Mouse (Mus musculus) embryonic facial prominence, embryonic 14.5 days (tissue): Measurements from ENCODE around the gene Ampd3. TPM values are rescaled to one million over a fixed set of nuclear protein-coding genes. Genes with fewer than 3 reads are reported as not detected.

ENCODE experiments used
- ATAC-seq: fragments of 200-750 bp; cut with Nextera tagmentation; 2 replicates; pipeline ENCODE4 v1.8.0; 2017; ENCODE audit warnings: low read depth, moderate number of reproducible peaks, moderate TSS enrichment
- DNase-seq: peaks from one replicate; pipeline ENCODE4 v3.0.0-alpha.2; 2015; ENCODE audit warnings: low spot score
- H3K27ac ChIP-seq: fragments of 300-500 bp; sonication (generic); replicated peaks from 2 replicates; pipeline ENCODE4 v1.5.1; 2014; ENCODE audit warnings: low read depth, mild to moderate bottlenecking, low read length, moderate library complexity
- H3K27me3 ChIP-seq: fragments of 300-500 bp; sonication (generic); replicated peaks from 2 replicates; pipeline ENCODE4 v1.6.1; 2014; ENCODE audit warnings: low read length; ENCODE audit not compliant: control insufficient read depth, insufficient read depth
- H3K36me3 ChIP-seq: fragments of 300-500 bp; sonication (generic); 2 replicates; pipeline ENCODE4 v1.6.1; 2014; ENCODE audit warnings: low read length, mixed read lengths; ENCODE audit not compliant: control insufficient read depth, insufficient read depth
- H3K4me1 ChIP-seq: fragments of 300-500 bp; sonication (generic); 2 replicates; pipeline ENCODE4 v1.6.1; 2014; ENCODE audit warnings: antibody characterized with exemption, low read length; ENCODE audit not compliant: control insufficient read depth, insufficient read depth
- H3K4me2 ChIP-seq: fragments of 300-500 bp; sonication (generic); 2 replicates; pipeline ENCODE4 v1.6.1; 2014; ENCODE audit warnings: low read depth, mild to moderate bottlenecking, low read length, moderate library complexity, mixed read lengths
- H3K4me3 ChIP-seq: fragments of 300-500 bp; sonication (generic); 2 replicates; pipeline ENCODE4 v1.5.1; 2014; ENCODE audit warnings: low read depth, mild to moderate bottlenecking, low read length
- H3K9ac ChIP-seq: fragments of 300-500 bp; sonication (generic); 2 replicates; pipeline ENCODE4 v1.6.1; 2014; ENCODE audit warnings: low read depth, mild to moderate bottlenecking, low read length, moderate library complexity, mixed read lengths
- H3K9me3 ChIP-seq: fragments of 300-500 bp; sonication (generic); 2 replicates; pipeline ENCODE4 v1.6.1; 2016; ENCODE audit warnings: low read length; ENCODE audit not compliant: control insufficient read depth
- WGBS: fragments of 180-500 bp; shearing (Covaris S2); extraction: QIAGEN DNeasy Blood & Tissue Kit; methylation state at CpG from one replicate; pipeline ENCODE4 v1.1.7; 2014; 5-methylcytosine and 5-hydroxymethylcytosine counted together
- polyA plus RNA-seq: library from polyadenylated mRNA; unstranded; fragments of >200 nt; fragmentation: Nextera tagmentation; extraction: Ambion mirVana; gene quantifications from 2 replicates; pipeline ENCODE4 v1.2.1, GENCODE M21; 2014

Ampd3 gene
- polyA plus RNA-seq, 1 experiment from 2014 or later, result 7.8 TPM

DNA sequence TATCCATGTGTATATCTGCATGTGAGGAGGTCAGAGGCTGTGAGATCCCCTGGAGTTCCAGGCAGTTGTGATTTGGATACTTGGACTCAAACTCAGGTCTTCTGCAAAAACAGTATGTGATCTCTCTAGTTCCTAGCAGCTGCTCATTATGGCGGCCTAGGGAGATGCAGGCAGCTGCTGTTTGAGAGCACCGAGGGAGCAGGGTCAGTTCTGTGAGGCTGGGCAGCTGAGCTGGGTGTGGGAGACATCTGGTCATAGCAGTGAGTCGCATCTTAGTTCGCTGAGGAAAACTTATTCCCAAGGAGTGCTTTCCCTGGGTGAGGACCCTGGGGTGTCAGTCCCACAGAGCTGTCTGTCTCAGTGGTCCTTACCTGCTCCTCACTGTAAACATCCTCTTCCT, 26.7 kb downstream of the Ampd3 start:
- WGBS, result 67% methylated on average over 4 of the region's 4 CpGs
- H3K9me3 ChIP-seq, result no peaks in the 10 kb centered on the region
- no peak overlapping the region for H3K9ac ChIP-seq
- H3K4me3 ChIP-seq, result no peak overlapping the region
- no peaks in the 10 kb centered on the region for H3K4me1 ChIP-seq
- no peak for ATAC-seq
- no peaks in the 10 kb centered on the region for H3K36me3 ChIP-seq
- H3K4me2 ChIP-seq, result no peak overlapping the region
- no peaks in the 10 kb centered on the region for H3K27me3 ChIP-seq
- H3K27ac ChIP-seq, result no peak overlapping the region
- no peak for DNase-seq

DNA sequence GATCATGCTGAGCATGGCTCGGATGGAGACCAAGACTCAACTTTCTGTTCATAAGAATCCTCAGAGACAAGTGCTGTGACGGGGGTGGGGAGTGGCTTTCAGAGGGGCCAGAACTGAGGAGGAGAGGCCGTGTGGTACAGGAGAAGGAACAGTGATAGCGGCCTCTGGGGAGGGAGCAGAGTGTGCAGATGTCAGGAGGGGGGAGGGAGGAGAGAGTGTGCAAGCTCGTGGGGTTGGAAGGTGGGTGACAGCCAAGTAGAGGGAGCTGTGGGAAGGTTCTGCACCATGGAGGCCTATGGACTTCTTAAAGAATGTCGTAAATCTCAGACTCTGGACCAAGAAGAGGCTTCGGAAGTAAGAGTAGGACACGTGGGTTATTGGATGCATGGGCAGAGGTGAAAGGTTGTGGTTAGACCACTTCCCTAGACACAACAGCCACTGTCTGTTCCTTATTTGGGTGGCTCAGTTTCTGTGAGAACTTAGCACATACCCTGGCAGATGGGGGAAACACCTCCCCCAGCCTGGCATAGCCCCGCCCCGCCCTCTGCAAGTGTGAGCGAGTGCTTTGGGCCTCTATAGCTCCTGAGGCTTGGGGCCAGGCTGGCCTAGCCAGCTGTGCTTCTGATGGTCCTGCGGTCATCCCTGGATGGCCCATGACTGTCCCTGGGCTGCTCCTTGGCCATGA, 28.5 kb downstream of the Ampd3 start:
- no peaks in the 10 kb centered on the region for H3K4me1 ChIP-seq
- H3K27ac ChIP-seq, result no peak overlapping the region
- no peak overlapping the region for H3K4me3 ChIP-seq
- no peaks in the 10 kb centered on the region for H3K27me3 ChIP-seq
- no peak overlapping the region for H3K4me2 ChIP-seq
- no peaks in the 10 kb centered on the region for H3K36me3 ChIP-seq
- no peak overlapping the region for H3K9ac ChIP-seq
- no peak for DNase-seq
- 0 out of 2 replicates have a peak, but pooled peaks have one; percentile 17 for ATAC-seq
- 66% methylated on average over 12 of the region's 12 CpGs for WGBS
- no peaks in the 10 kb centered on the region for H3K9me3 ChIP-seq

- Histone ChIP-seq H3K27ac (no peak overlapping the region), H3K9me3 (no peaks in the 10 kb centered on the region), H3K4me3 (no peak overlapping the region), H3K9ac (no peak overlapping the region), H3K4me2 (no peak overlapping the region), H3K36me3 (no peaks in the 10 kb centered on the region), H3K27me3 (no peaks in the 10 kb centered on the region), H3K4me1 (no peaks in the 10 kb centered on the region)
- ATAC-seq (no peak), DNase-seq (no peak)
- 72% methylated on average over 11 of the region's 11 CpGs for WGBS
Measured at GRCm38 (mm10) chr7:110797722-110798409, 29.9 kb downstream of the Ampd3 start.

GRCm38 (mm10) chr7:110801028-110801427, 33.0 kb downstream of the Ampd3 start:
- Histone ChIP-seq H3K4me3 (no peak overlapping the region), H3K9ac (no peak overlapping the region), H3K9me3 (no peaks in the 10 kb centered on the region), H3K4me1 (no peaks in the 10 kb centered on the region; the same call in 1 of the 2 replicates), H3K27ac (no peak overlapping the region), H3K36me3 (no peaks in the 10 kb centered on the region), H3K4me2 (no peak overlapping the region), H3K27me3 (no peaks in the 10 kb centered on the region)
- 3% methylated on average over 4 of the region's 4 CpGs for WGBS
- peak; percentile 92 for DNase-seq
- ATAC-seq, result peak; percentile 56; the same call in 1 of the 2 replicates

GRCm38 (mm10) chr7:110803131-110803530, 35.1 kb downstream of the Ampd3 start:
- Histone ChIP-seq H3K36me3 (no peaks in the 10 kb centered on the region), H3K27me3 (no peaks in the 10 kb centered on the region), H3K4me1 (no peaks in the 10 kb centered on the region; the same call in 1 of the 2 replicates), H3K4me2 (no peak overlapping the region), H3K9ac (no peak overlapping the region), H3K4me3 (no peak overlapping the region), H3K27ac (no peak overlapping the region), H3K9me3 (no peaks in the 10 kb centered on the region)
- ATAC-seq (no peak), DNase-seq (no peak)
- WGBS, result 94% methylated on average over 10 of the region's 10 CpGs

DNA sequence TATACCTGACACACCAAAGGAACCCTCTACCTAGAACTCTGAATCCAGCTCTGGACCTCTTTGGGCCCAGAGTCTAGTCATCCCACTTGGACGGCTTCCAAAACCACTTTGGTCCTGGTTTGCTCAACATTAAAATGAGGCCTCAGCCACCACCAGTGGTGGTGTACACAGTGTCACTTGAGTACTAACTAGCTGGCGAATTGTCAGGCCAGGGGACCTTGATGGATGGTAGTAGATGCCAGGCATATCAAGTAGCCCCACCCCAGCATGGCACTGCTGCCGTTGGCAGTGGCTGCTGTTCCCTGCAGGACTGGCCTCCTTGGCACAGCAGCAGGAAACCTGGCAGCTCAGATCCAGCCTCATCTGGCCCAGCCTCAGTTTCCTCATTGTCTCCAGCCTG, 36.3 kb downstream of the Ampd3 start:
- Histone ChIP-seq H3K9ac (no peak overlapping the region), H3K9me3 (no peaks in the 10 kb centered on the region), H3K36me3 (no peaks in the 10 kb centered on the region), H3K4me1 (no peaks in the 10 kb centered on the region; the same call in 1 of the 2 replicates), H3K4me2 (no peak overlapping the region), H3K4me3 (no peak overlapping the region), H3K27me3 (no peaks in the 10 kb centered on the region), H3K27ac (no peak overlapping the region)
- ATAC-seq (no peak), DNase-seq (no peak)
- WGBS, result 73% methylated on average over 3 of the region's 3 CpGs

DNA sequence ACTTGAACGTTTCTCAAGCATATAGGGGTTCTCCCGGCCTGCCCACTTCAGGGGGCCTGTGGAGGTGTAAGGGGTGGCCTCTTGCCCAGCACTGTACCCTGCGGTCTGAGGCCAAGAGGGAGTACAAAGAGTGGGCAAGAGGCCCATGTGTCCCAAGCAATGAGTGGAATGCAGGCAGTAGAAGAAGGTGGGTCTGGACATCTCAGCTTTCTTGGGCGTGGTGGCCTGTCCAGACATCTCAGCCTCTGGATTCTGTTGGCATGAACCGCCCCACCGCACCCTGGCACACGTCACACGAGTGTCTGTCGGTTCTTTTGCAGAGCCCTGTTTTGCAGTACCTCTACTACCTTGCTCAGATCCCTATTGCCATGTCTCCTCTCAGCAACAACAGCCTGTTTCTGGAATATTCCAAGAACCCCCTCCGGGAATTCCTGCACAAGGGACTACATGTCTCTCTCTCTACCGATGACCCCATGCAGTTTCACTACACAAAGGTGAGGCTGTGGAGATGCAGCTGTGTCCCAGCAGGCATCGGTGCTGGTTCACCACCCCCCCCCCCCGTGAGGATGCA, 39.5 kb downstream of the Ampd3 start:
- Histone ChIP-seq H3K4me1 (no peaks in the 10 kb centered on the region; the same call in 1 of the 2 replicates), H3K4me3 (no peak overlapping the region), H3K27me3 (no peaks in the 10 kb centered on the region), H3K36me3 (peaks cover 3% of the 10 kb centered on the region; the same call in 1 of the 2 replicates), H3K9ac (no peak overlapping the region), H3K27ac (no peak overlapping the region), H3K9me3 (no peaks in the 10 kb centered on the region), H3K4me2 (no peak overlapping the region)
- DNase-seq (no peak), ATAC-seq (no peak)
- 84% methylated on average over 13 of the region's 13 CpGs for WGBS

GRCm38 (mm10) chr7:110808962-110809361, 41.0 kb downstream of the Ampd3 start:
- no peaks in the 10 kb centered on the region for H3K27me3 ChIP-seq

More at GRCm38 (mm10) chr7:110808962-110809361, 41.0 kb downstream of the Ampd3 start:
- peak overlapping the region; percentile 33 for H3K27ac ChIP-seq
- WGBS, result 22% methylated on average over 3 of the region's 3 CpGs
- H3K4me3 ChIP-seq, result no peak overlapping the region
- H3K4me2 ChIP-seq, result no peak overlapping the region
- H3K9ac ChIP-seq, result no peak overlapping the region
- peak; percentile 31 for ATAC-seq
- peak; percentile 93 for DNase-seq
- H3K4me1 ChIP-seq, result no peaks in the 10 kb centered on the region; the same call in 1 of the 2 replicates
- no peaks in the 10 kb centered on the region for H3K9me3 ChIP-seq
- peaks cover 5% of the 10 kb centered on the region; the same call in 1 of the 2 replicates for H3K36me3 ChIP-seq
